Mouse (Mus musculus): Measurements from ENCODE around the gene Ms4a18.

- TF ChIP-seq CTCF (conservative IDR thresholded peaks at IDR 0.05; ENCODE audit: insufficient read depth, insufficient read length, low read depth, low read length) (no peak), POLR2A (IDR thresholded peaks at IDR 0.05; ENCODE audit: low read depth, low read length) (no peak)
These were observed 57.9 kb downstream of the Ms4a18 start for GRCm38 (mm10) chr19:10959978-10960346.

Measured in kidney, adult 2 months (tissue).